Mouse (Mus musculus) cerebellum, adult 11 months (tissue): ENCODE measurements at regions not wholly inside any gene's neighbourhood (a gene's known extent, or its start where the extent isn't known, plus 50 kb on each side); places are given as distances from the start of the nearest gene placed in this dataset.

ENCODE experiments used
- DNase-seq: peaks from one replicate; pipeline ENCODE4 v3.0.0; 2022

DNA sequence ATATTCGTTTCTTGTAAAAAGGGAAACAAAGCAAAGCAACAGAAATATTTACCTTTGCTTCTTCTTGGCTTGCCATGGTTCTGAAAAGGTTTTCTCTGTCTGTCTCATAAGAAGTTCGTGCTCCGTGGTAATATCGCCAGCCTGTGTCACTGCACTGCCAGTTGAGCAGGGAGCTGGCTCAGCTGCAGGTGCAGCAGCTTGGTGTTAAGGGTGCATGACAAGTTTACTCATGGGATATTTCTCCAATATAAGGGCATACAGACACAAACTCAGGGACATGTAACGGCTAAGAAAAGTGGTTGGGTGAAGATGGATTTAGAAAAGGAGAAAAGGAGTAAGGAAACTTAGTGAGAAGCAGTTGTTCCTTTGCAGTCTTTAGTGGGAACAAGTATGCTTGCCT lies 533.5 kb upstream of the Zic4 start:
- peak; percentile 15 for DNase-seq

- DNase-seq = no peak
Observed at GRCm38 (mm10) chr9:90830704-90831103, 531.5 kb upstream of the Zic4 start.

DNA sequence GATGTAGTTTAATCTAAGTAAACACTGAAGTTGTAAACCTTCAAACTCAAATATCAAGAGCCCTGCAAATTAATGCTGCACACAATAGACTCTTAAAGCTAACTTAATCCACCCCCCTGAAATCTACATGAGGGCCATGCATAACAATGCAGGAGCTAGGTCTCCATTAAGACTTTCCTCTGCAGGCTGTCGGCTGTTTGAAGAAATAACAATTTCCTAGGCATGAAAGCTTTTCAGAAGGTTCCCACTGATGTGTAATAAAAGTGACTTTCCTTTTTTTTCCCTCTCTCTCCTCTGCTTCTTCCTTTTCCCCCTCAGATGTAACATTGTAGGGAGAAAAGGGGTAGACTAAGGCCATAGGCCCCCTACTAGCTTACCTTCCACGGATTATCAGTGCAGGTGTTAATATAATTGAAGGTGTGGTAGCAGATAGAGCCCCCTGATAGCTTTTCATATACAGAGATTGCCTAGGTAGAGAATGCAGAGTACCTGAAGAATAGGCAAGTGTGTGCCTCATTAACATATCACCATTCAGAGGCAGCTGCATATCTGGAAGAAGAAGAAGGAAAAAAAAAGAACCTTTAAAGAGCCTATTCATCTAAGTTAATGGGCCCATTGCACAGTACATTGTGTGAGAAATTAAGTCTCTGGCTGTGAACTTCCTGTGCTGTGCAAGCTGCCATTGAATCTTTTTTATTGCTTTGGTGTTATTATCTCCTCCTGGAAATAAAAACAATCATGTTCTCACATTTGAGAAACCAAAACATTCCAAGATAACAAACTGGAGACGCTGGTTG lies 528.3 kb upstream of the Zic4 start:
- DNase-seq = no peak

- DNase-seq = no peak
Observed at GRCm38 (mm10) chr9:90838184-90838926, 523.9 kb upstream of the Zic4 start.

GRCm38 (mm10) chr9:90851044-90851443 lies 511.2 kb upstream of the Zic4 start:
- no peak for DNase-seq

GRCm38 (mm10) chr9:90871636-90872035 lies 490.6 kb upstream of the Zic4 start:
- no peak for DNase-seq

- DNase-seq = no peak
Observed at GRCm38 (mm10) chr9:90884467-90884866, 477.7 kb upstream of the Zic4 start.

DNA sequence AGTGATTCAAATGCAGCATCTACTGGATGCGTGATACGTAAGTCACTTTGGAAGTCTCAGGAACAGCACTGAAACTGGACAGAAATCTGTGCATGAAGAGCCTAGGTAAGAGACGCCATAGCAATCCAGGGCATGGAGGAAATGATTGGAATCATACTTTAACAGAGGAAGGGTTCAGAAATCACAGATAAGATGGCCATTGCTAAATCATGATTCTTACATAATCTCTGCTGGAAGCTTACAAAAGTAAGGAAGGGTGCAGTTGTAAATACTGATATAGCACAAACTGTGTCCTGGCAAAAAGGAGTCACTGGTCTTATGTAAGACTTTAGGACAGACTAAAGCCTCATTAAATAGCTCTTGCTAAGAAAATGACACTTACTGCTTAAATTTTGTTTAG lies 474.8 kb upstream of the Zic4 start:
- no peak for DNase-seq

- peak; percentile 4 for DNase-seq
Observed at GRCm38 (mm10) chr9:90890801-90891200, 471.4 kb upstream of the Zic4 start.

- no peak for DNase-seq
Observed at GRCm38 (mm10) chr9:90892816-90893215, 469.4 kb upstream of the Zic4 start.

DNA sequence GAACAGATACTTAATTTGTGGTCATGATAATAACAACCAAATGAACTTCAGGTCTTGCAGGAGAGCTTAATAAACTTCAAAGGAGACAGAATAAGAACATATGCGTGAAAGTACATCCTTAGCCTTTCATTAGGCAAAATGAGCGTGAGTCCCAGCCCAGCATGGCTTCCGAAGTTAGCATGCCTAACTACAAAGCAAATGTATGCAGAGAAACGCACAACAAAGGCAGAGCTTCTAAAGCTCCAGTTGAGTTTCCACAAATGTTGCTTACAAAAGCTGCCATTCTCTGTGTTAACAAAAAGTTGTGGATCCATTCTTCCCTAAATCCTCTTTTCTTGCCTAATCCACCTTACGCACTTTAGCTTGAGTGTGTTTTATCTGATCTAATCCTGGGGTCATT lies 458.7 kb upstream of the Zic4 start:
- no peak for DNase-seq

DNA sequence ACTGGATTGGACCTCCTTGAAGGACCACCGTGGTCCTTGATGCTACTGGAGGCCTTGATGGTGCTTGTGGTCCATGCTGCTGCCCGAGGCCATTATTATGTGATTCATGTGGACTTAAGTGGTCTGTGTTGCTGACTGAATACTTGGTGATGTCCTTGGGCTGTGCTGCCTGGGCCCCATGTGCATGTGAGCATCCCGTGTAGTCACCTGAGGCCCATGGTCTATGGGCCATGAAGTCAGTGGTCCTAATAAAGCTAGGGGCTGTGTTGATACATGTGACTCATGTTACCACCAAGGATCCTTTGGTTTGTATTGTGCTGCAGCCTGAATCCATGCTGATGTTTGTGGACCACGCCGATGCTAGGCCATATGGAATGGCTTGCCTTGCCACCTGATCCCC lies 456.1 kb upstream of the Zic4 start:
- no peak for DNase-seq

DNA sequence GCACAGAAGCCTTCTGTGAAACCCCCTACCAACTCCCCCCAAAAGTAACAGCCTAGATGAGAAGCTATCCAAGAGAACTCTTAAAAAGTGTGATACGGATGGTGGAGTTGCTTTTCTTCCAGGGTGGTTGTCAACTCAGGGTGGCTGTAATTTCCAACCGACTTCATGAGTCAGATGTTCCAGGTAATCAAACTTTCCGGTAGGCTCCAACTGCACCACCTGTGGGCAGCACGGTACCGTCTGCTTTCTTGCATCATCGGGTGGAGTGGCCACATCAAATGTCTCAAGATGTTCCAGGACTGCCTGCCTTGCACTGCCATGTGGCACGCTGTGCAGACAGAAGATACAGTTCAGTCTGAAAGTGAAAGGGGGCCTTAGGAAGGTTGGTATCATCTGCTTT lies 455.5 kb upstream of the Zic4 start:
- no peak for DNase-seq

DNA sequence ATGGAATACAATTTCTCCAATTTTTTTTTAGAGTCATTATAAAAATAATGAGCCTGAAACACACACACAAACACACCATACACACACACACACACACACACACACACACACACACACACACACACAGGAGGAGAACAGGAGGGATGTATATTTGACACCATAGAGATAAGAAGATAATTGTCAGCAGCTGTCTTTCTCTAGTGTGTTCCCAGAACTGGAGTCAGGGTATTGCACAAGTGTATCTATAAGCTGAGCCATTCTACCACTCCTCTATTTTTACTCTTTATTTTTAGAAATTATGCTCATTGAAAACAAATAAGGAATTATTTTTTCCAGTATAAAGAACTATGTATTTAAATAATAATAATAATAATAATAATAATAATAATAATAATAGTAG lies 407.6 kb upstream of the Zic4 start:
- no peak for DNase-seq

DNA sequence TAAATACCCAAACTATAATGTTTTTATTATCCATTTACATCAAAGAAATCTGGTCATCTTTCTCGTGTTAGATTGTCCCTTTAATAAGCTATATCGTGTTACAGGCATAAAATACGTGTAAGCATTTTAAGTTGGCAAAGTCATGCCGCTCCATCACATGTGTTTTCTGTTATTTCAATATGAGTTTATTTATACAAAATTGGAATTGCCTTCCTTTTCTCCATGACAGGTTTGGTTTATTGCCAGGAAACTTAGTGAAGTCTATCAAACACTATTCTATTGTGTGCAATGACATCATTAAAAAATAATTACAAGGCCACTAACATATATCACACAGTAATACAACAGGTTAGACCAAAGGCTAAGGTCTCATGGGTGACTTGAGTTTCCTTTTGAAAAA lies 400.8 kb upstream of the Zic4 start:
- DNase-seq = no peak

GRCm38 (mm10) chr9:90964043-90964442 lies 398.2 kb upstream of the Zic4 start:
- no peak for DNase-seq

GRCm38 (mm10) chr9:90978730-90979129 lies 383.5 kb upstream of the Zic4 start:
- DNase-seq = no peak

GRCm38 (mm10) chr9:90980023-90980802 lies 382.0 kb upstream of the Zic4 start:
- no peak for DNase-seq

GRCm38 (mm10) chr9:90999178-90999577 lies 363.0 kb upstream of the Zic4 start:
- DNase-seq = no peak

DNA sequence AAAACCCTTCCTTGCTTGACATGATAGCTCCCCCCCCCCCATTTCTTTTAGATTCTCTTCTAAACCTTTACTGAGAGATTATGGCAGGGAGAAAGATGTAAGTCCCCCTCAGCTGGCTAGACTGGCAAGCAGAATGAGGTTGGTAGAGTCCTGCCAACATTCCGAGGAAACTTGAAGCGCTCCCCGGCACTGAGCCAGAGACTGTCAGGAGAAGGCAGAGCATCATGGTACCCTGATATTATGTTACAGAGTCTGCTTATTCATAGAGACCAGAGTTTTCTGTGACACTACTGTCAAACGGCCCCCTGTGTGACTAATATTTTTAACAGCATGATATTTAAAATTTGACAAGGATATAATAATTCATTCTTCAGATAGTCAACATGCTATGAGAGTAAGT lies 358.0 kb upstream of the Zic4 start:
- no peak for DNase-seq

GRCm38 (mm10) chr9:91040546-91040945 lies 321.7 kb upstream of the Zic4 start:
- DNase-seq = no peak

DNA sequence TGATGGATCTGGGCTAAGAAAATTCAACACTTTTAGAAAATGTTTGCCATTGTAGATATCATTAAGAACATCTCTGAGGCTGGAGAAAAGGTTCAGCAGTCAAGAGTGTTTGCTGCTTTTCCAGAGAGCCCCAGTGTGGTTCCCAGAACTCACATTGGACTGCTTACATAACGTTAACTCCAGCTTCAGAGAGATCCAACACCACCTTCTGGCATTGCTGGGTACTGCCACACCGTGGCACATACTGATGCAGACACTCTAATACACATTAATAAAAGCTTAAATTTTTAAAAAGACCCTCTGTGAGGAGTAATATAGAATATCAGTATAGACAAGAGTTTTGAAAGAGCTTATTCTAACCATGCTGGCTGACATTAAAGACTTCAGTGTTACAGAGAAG lies 313.6 kb upstream of the Zic4 start:
- no peak for DNase-seq

GRCm38 (mm10) chr9:91053065-91053793 lies 309.0 kb upstream of the Zic4 start:
- DNase-seq = no peak
